In the genomic region with DNA sequence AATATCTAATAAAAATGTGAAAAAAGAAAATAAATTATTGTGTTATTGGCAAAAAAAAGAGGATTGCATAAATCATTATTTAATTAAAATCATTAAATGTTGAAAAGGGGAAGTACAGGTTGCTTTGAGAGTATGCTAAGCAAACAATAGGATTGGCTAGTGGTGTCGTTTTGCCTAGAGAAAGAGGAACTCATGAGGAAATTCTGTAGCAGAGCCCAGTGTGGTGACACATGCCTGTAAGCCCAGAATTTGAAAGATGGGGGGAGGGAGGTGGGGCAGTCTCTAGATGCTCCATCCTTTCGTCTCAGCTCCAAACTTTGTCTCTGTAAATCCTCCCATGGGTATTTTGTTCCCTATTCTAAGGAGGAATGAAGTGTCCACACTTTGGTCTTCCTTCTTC, we compare ENCODE assay signal across 24 mouse cellular contexts.
"Had no signal": no experiment of that assay in that cellular context is flagged by ENCODE, and none has a peak within 500 bp of the region (broad histone marks: within the 10 kb centered on the region; RNA-seq: fewer than 3 reads in every experiment).

No protein-coding gene starts in this region.

- H3K9ac ChIP-seq: limb, embryonic 13.5 days; liver, embryonic 13.5 days; lung, embryonic 14.5 days; midbrain, embryonic 12.5 days; midbrain, embryonic 15.5 days; neural tube, embryonic 12.5 days; neural tube, embryonic 15.5 days had no signal

- DNase-seq: kidney, adult 18-20 months; kidney, adult 9 months; kidney, postnatal 14 days; kidney, postnatal 4 days; layer of hippocampus, adult 9-11 months; liver; liver, embryonic 13.5 days; lung, embryonic 14.5 days; right cerebral cortex, adult 18-20 months; right cerebral cortex, postnatal 14 days; right cerebral cortex, postnatal 4 days; thymus, adult 2 months; thymus, postnatal 14 days; thymus, postnatal 4 days had no signal

- H3K4me1 ChIP-seq: limb, embryonic 13.5 days; liver, embryonic 13.5 days; midbrain, embryonic 15.5 days; neural tube, embryonic 12.5 days; neural tube, embryonic 15.5 days had no signal

- H3K4me3 ChIP-seq: layer of hippocampus, adult 2 months; left cerebral cortex, adult 2 months; limb, embryonic 10.5 days; limb, embryonic 13.5 days; liver, embryonic 13.5 days; midbrain, embryonic 12.5 days; midbrain, embryonic 15.5 days; neural tube, embryonic 12.5 days; neural tube, embryonic 15.5 days had no signal

- H3K36me3 ChIP-seq: limb, embryonic 10.5 days; limb, embryonic 13.5 days; liver, embryonic 13.5 days; midbrain, embryonic 12.5 days; midbrain, embryonic 15.5 days; neural tube, embryonic 12.5 days; neural tube, embryonic 15.5 days had no signal

- H3K4me2 ChIP-seq: limb, embryonic 13.5 days; liver, embryonic 13.5 days; lung, embryonic 14.5 days; midbrain, embryonic 12.5 days; midbrain, embryonic 15.5 days; neural tube, embryonic 12.5 days; neural tube, embryonic 15.5 days had no signal

- H3K27ac ChIP-seq: layer of hippocampus, adult 2 months; left cerebral cortex, adult 2 months; limb, embryonic 10.5 days; limb, embryonic 13.5 days; liver, embryonic 13.5 days; midbrain, embryonic 12.5 days; midbrain, embryonic 15.5 days; neural tube, embryonic 12.5 days; neural tube, embryonic 15.5 days; stomach, postnatal 0 days had no signal

- H3K9me3 ChIP-seq: limb, embryonic 10.5 days; limb, embryonic 13.5 days; liver, embryonic 13.5 days; midbrain, embryonic 12.5 days; midbrain, embryonic 15.5 days; neural tube, embryonic 12.5 days; neural tube, embryonic 15.5 days had no signal

- H3K27me3 ChIP-seq: limb, embryonic 13.5 days; liver, embryonic 13.5 days; midbrain, embryonic 12.5 days; midbrain, embryonic 15.5 days; neural tube, embryonic 12.5 days; neural tube, embryonic 15.5 days had no signal

- ATAC-seq: lung, postnatal 0 days; midbrain, embryonic 15.5 days had no signal
